Mouse (Mus musculus): ENCODE results near the gene Cyp27b1. TPM values are rescaled to one million over a fixed set of nuclear protein-coding genes. Genes with fewer than 3 reads are reported as not detected.

Gene Cyp27b1
- polyA plus RNA-seq, 1 experiment from 2014 or later: not detected

DNA sequence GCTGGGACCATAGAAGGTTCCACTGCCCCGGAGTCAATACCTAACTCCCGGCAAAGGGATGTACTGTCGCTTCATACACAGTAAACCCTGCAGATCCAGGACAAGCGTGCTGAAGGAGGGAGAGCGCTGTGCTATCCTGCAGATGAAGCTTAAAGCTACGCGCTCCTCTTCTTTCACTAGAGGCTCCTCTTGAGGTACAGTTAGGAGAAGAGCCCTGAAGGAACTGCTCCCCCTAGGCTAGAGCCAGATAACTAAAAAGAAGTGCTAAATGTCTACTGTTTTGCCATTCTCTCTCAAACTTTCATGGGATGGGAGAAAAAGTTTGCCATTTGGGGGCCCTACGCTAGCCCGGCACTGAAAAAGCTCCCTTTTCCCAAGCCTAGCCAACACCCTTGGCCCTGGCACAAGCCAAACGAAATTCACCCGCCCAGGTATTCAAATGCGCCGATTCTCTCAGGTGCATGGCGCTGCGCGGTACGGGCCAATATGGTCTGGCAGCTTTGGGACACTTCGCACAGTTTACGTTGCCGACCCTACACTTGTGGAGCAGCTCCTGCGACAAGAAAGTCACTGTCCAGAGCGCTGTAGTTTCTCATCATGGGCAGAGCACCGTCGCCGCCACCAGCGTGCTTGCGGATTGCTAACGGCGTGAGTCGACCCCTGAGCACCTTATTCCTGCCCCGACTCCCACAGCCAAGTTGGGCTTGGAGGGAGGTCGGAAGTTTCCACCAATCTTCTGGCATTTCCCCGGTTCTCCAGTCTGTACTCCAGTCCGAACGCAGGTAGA lies 751 bp downstream of the Cyp27b1 start:
- H3K4me3 ChIP-seq (ENCODE audit: low read depth, low read length): peak overlapping the region; percentile 35
- no peak overlapping the region for H3K9ac ChIP-seq (ENCODE audit: low read depth, low read length)
- H3K4me2 ChIP-seq (replicated peaks; ENCODE audit: low read depth): peak overlapping the region; percentile 59
- H3K27ac ChIP-seq (ENCODE audit: low read depth, low read length): no peak overlapping the region
- H3K9me3 ChIP-seq (ENCODE audit: control insufficient read depth): no peaks in the 10 kb centered on the region
- no peak for ATAC-seq
- H3K4me1 ChIP-seq (replicated peaks; ENCODE audit: control insufficient read depth, insufficient read depth, low read length): peaks cover 6% of the 10 kb centered on the region; the same call in 1 of the 2 replicates
- peak; percentile 33 for TF ChIP-seq CTCF (IDR thresholded peaks at IDR 0.05; ENCODE audit: low read depth)
- H3K27me3 ChIP-seq (replicated peaks; ENCODE audit: control insufficient read depth, insufficient read depth, low read length): peaks cover 38% of the 10 kb centered on the region
- 3% methylated on average over 35 of the region's 35 CpGs for WGBS
- peaks cover 10% of the 10 kb centered on the region for H3K36me3 ChIP-seq (ENCODE audit: control insufficient read depth, insufficient read depth)

DNA sequence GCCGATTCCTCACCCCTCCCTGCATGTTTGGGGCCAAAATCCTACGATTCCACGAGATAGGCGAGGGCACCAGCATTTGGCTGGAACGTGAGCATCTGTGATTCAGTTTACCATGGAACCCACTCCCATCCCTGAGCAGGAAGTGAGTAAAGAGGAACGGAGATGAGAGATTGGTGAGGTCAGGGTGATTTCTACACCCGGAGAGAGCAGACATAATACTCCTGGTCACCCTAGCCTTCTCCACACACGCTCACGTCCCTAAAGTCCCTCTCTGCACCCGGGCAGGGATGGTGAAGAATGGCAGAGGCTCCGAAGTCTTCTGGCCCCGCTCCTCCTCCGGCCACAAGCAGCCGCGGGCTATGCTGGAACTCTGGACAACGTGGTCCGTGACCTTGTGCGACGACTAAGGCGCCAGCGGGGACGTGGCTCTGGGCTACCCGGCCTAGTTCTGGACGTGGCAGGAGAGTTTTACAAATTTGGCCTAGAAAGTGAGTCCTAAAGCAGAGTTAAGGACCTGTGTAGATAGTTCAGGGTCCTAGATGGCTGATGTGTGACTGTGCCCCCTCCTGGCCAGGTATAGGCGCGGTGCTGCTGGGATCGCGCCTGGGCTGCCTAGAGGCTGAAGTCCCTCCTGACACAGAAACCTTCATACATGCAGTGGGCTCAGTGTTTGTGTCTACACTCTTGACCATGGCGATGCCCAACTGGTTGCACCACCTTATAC lies 1.5 kb downstream of the Cyp27b1 start:
- TF ChIP-seq CTCF (IDR thresholded peaks at IDR 0.05; ENCODE audit: low read depth): peak; percentile 66
- Histone ChIP-seq H3K4me3 (ENCODE audit: low read depth, low read length) (peak overlapping the region; percentile 35), H3K4me2 (replicated peaks; ENCODE audit: low read depth) (peak overlapping the region; percentile 59), H3K4me1 (replicated peaks; ENCODE audit: control insufficient read depth, insufficient read depth, low read length) (peaks cover 6% of the 10 kb centered on the region; the same call in 1 of the 2 replicates), H3K9me3 (ENCODE audit: control insufficient read depth) (no peaks in the 10 kb centered on the region), H3K27me3 (replicated peaks; ENCODE audit: control insufficient read depth, insufficient read depth, low read length) (peaks cover 38% of the 10 kb centered on the region), H3K9ac (ENCODE audit: low read depth, low read length) (no peak overlapping the region), H3K27ac (ENCODE audit: low read depth, low read length) (no peak overlapping the region), H3K36me3 (ENCODE audit: control insufficient read depth, insufficient read depth) (peaks cover 6% of the 10 kb centered on the region)
- 3% methylated on average over 29 of the region's 29 CpGs for WGBS
- ATAC-seq: peak; percentile 38

DNA sequence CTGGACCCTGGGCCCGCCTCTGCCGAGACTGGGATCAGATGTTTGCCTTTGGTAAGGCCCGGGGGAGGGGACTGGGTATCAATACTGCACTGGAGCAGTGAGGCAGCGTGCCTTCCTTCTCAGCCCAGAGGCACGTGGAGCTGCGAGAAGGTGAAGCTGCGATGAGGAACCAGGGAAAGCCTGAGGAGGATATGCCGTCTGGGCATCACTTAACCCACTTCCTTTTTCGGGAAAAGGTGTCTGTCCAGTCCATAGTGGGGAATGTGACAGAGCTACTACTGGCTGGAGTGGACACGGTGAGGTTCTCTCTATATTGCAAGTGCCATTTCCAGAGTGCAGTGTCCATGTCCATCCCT lies 2.0 kb downstream of the Cyp27b1 start:
- ATAC-seq: no peak; the same call in 1 of the 2 replicates
- H3K4me2 ChIP-seq (replicated peaks; ENCODE audit: low read depth): peak overlapping the region; percentile 59
- no peak overlapping the region for H3K27ac ChIP-seq (ENCODE audit: low read depth, low read length)
- peaks cover 38% of the 10 kb centered on the region for H3K27me3 ChIP-seq (replicated peaks; ENCODE audit: control insufficient read depth, insufficient read depth, low read length)
- WGBS: 13% methylated on average over 10 of the region's 10 CpGs
- peaks cover under 1% of the 10 kb centered on the region for H3K36me3 ChIP-seq (ENCODE audit: control insufficient read depth, insufficient read depth)
- peaks cover 6% of the 10 kb centered on the region; the same call in 1 of the 2 replicates for H3K4me1 ChIP-seq (replicated peaks; ENCODE audit: control insufficient read depth, insufficient read depth, low read length)
- H3K4me3 ChIP-seq (ENCODE audit: low read depth, low read length): peak overlapping the region; percentile 35; the same call in 1 of the 2 replicates
- H3K9ac ChIP-seq (ENCODE audit: low read depth, low read length): no peak overlapping the region
- TF ChIP-seq CTCF (IDR thresholded peaks at IDR 0.05; ENCODE audit: low read depth): no peak
- H3K9me3 ChIP-seq (ENCODE audit: control insufficient read depth): no peaks in the 10 kb centered on the region

DNA sequence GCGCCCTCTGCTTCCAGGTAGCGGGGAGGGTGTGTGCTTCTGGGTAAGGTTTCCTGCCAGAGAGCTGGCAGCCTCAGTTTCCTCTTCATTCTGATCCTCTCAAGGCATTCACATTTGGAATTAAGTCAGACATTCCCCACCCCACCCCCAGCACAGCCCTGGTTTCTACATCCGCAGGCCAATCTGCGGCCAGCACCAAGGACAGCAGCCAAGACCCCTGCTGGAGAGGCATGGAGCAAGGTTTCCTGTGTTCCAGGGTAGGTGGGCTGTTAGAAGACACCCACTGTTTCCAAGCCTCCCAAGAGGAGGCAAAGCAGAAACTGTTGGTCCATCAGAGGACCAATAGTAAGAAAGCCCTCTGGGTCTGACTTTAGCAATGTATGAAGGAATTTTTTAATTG lies 6.6 kb downstream of the Cyp27b1 start:
- ATAC-seq: no peak
- H3K9me3 ChIP-seq (ENCODE audit: control insufficient read depth): no peaks in the 10 kb centered on the region
- 0 out of 2 replicates have a peak, but pooled peaks have one; percentile 7 for TF ChIP-seq CTCF (IDR thresholded peaks at IDR 0.05; ENCODE audit: low read depth)
- H3K9ac ChIP-seq (ENCODE audit: low read depth, low read length): no peak overlapping the region
- H3K4me2 ChIP-seq (replicated peaks; ENCODE audit: low read depth): no peak overlapping the region
- 72% methylated on average over 4 of the region's 4 CpGs for WGBS
- peaks cover 17% of the 10 kb centered on the region for H3K27me3 ChIP-seq (replicated peaks; ENCODE audit: control insufficient read depth, insufficient read depth, low read length)
- H3K4me3 ChIP-seq (ENCODE audit: low read depth, low read length): no peak overlapping the region
- no peak overlapping the region for H3K27ac ChIP-seq (ENCODE audit: low read depth, low read length)
- peaks cover 10% of the 10 kb centered on the region for H3K36me3 ChIP-seq (ENCODE audit: control insufficient read depth, insufficient read depth)
- H3K4me1 ChIP-seq (replicated peaks; ENCODE audit: control insufficient read depth, insufficient read depth, low read length): no peaks in the 10 kb centered on the region

DNA sequence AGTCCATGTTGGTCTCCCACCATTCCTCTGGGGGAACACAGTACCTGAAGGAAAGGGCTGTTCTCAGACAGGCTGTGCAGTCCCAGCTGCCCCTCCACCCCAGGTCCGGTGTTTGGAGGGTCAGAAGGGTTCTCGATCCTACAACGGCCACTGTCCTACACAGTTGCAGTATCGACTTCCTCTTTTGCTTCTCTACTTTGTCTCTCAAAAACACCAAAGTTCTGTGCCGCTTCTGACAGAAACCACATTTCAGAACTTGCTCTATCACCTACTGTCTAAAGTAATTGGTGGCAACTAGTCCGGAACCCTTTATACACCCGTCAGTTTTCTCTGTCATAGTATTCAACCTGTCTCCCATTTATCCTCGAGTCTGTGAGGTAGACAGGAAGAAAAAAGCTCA lies 7.4 kb downstream of the Cyp27b1 start:
- peaks cover 10% of the 10 kb centered on the region for H3K36me3 ChIP-seq (ENCODE audit: control insufficient read depth, insufficient read depth)
- H3K9me3 ChIP-seq (ENCODE audit: control insufficient read depth): no peaks in the 10 kb centered on the region
- WGBS: 79% methylated on average over 8 of the region's 8 CpGs
- no peak for ATAC-seq
- no peak overlapping the region for H3K4me3 ChIP-seq (ENCODE audit: low read depth, low read length)
- H3K9ac ChIP-seq (ENCODE audit: low read depth, low read length): no peak overlapping the region
- TF ChIP-seq CTCF (IDR thresholded peaks at IDR 0.05; ENCODE audit: low read depth): no peak
- no peaks in the 10 kb centered on the region for H3K4me1 ChIP-seq (replicated peaks; ENCODE audit: control insufficient read depth, insufficient read depth, low read length)
- H3K4me2 ChIP-seq (replicated peaks; ENCODE audit: low read depth): no peak overlapping the region
- no peak overlapping the region for H3K27ac ChIP-seq (ENCODE audit: low read depth, low read length)
- peaks cover 10% of the 10 kb centered on the region for H3K27me3 ChIP-seq (replicated peaks; ENCODE audit: control insufficient read depth, insufficient read depth, low read length)

DNA sequence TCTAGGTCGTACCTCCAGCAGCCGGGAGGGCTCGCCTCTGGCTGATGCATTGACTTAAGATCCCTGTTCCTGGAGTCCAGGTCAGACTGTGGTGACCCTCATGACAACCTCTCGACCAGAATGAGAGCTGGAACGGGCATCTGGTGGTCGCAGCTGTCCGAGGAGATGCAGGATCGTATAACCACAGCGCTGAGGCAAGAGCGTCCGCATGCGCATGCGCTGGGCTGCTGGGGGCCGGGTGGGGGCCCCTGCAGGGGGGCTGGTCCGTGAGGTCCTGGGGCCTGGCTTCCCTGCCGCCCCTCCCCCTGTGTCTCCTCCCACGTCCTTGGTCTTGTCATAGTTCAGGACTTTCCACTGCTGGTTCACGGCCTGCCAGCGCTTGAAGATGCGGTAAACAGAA lies 8.4 kb downstream of the Cyp27b1 start:
- TF ChIP-seq CTCF (IDR thresholded peaks at IDR 0.05; ENCODE audit: low read depth): no peak
- no peaks in the 10 kb centered on the region for H3K9me3 ChIP-seq (ENCODE audit: control insufficient read depth)
- H3K4me2 ChIP-seq (replicated peaks; ENCODE audit: low read depth): no peak overlapping the region
- 83% methylated on average over 20 of the region's 20 CpGs for WGBS
- peaks cover 1% of the 10 kb centered on the region; the same call in 1 of the 2 replicates for H3K27me3 ChIP-seq (replicated peaks; ENCODE audit: control insufficient read depth, insufficient read depth, low read length)
- no peak overlapping the region for H3K4me3 ChIP-seq (ENCODE audit: low read depth, low read length)
- no peak overlapping the region for H3K27ac ChIP-seq (ENCODE audit: low read depth, low read length)
- H3K4me1 ChIP-seq (replicated peaks; ENCODE audit: control insufficient read depth, insufficient read depth, low read length): no peaks in the 10 kb centered on the region
- peaks cover 10% of the 10 kb centered on the region for H3K36me3 ChIP-seq (ENCODE audit: control insufficient read depth, insufficient read depth)
- no peak overlapping the region for H3K9ac ChIP-seq (ENCODE audit: low read depth, low read length)
- no peak for ATAC-seq

All from intestine, postnatal 0 days (tissue).